Mouse (Mus musculus) erythroblast, embryonic 14.5 days (primary cell): ENCODE results near the gene Clcnkb. TPM values are rescaled to one million over a fixed set of nuclear protein-coding genes. Genes with fewer than 3 reads are reported as not detected.

Experiments used
- H3K27me3 ChIP-seq: 2 replicates; pipeline ENCODE4 v1.6.1; 2012; ENCODE audit warnings: inconsistent platforms; ENCODE audit not compliant: control insufficient read depth
- H3K36me3 ChIP-seq: 2 replicates; pipeline ENCODE4 v1.6.1; 2012; ENCODE audit warnings: mild to moderate bottlenecking, inconsistent platforms; ENCODE audit not compliant: control insufficient read depth
- H3K4me1 ChIP-seq: 2 replicates; pipeline ENCODE4 v1.6.1; 2012; ENCODE audit warnings: inconsistent platforms; ENCODE audit not compliant: control insufficient read depth
- H3K4me3 ChIP-seq: replicated peaks from 2 replicates; pipeline ENCODE3; 2012; ENCODE audit warnings: moderate library complexity, mild to moderate bottlenecking, inconsistent platforms
- H3K9me3 ChIP-seq: 2 replicates; pipeline ENCODE4 v1.6.1; 2012; ENCODE audit warnings: low read length, inconsistent platforms, mixed read lengths; ENCODE audit not compliant: control insufficient read depth
- GATA1 ChIP-seq: IDR thresholded peaks from 2 replicates; pipeline ENCODE4 v1.6.1; 2012; ENCODE audit warnings: low read length, inconsistent platforms, mixed read lengths
- TAL1 ChIP-seq: IDR thresholded peaks from 3 replicates; pipeline ENCODE4 v1.6.1; 2012; ENCODE audit warnings: low read length, inconsistent platforms, mixed read lengths
- polyA plus RNA-seq: library from polyadenylated mRNA; stranded (reverse); fragments of >175 nt; gene quantifications from 2 replicates; pipeline ENCODE4 v1.2.3, GENCODE M21; 2012

Clcnkb gene
- polyA plus RNA-seq, 1 experiment: not detected

- Histone ChIP-seq H3K9me3 (no peaks in the 10 kb centered on the region), H3K27me3 (no peaks in the 10 kb centered on the region), H3K4me3 (no peak within 1 kb of the TSS), H3K4me1 (no peaks in the 10 kb centered on the region), H3K36me3 (no peaks in the 10 kb centered on the region)
- TF ChIP-seq TAL1: no peak
- no peak for TF ChIP-seq GATA1
Measured at GRCm38 (mm10) chr4:141398545-141398944, 17.3 kb downstream of the Clcnkb start, which contains the start of gene Clcnka. Clcnka (minus strand) TSS chr4:141398724.

GRCm38 (mm10) chr4:141397861-141398260, 18.0 kb downstream of the Clcnkb start:
- H3K36me3 ChIP-seq: no peaks in the 10 kb centered on the region
- no peak for TF ChIP-seq TAL1
- TF ChIP-seq GATA1: no peak
- no peak overlapping the region for H3K4me3 ChIP-seq
- no peaks in the 10 kb centered on the region for H3K4me1 ChIP-seq
- H3K27me3 ChIP-seq: no peaks in the 10 kb centered on the region
- no peaks in the 10 kb centered on the region for H3K9me3 ChIP-seq

GRCm38 (mm10) chr4:141394751-141395150, 21.1 kb downstream of the Clcnkb start:
- TF ChIP-seq GATA1 (no peak), TAL1 (no peak)
- H3K36me3 ChIP-seq: no peaks in the 10 kb centered on the region
- no peaks in the 10 kb centered on the region for H3K9me3 ChIP-seq
- no peaks in the 10 kb centered on the region for H3K27me3 ChIP-seq
- H3K4me1 ChIP-seq: no peaks in the 10 kb centered on the region
- no peak overlapping the region for H3K4me3 ChIP-seq

- H3K36me3 ChIP-seq: no peaks in the 10 kb centered on the region
- no peaks in the 10 kb centered on the region for H3K4me1 ChIP-seq
- no peaks in the 10 kb centered on the region for H3K27me3 ChIP-seq
- H3K9me3 ChIP-seq: no peaks in the 10 kb centered on the region
- TF ChIP-seq TAL1 (no peak), GATA1 (no peak)
- no peak overlapping the region for H3K4me3 ChIP-seq
Measured at GRCm38 (mm10) chr4:141391293-141391692, 24.5 kb downstream of the Clcnkb start.

- H3K4me3 ChIP-seq: no peak overlapping the region
- H3K9me3 ChIP-seq: no peaks in the 10 kb centered on the region
- no peaks in the 10 kb centered on the region for H3K36me3 ChIP-seq
- H3K27me3 ChIP-seq: peaks cover 3% of the 10 kb centered on the region
- TF ChIP-seq GATA1 (no peak), TAL1 (no peak)
- no peaks in the 10 kb centered on the region for H3K4me1 ChIP-seq
Measured at GRCm38 (mm10) chr4:141389366-141390150, 26.3 kb downstream of the Clcnkb start.

- no peak overlapping the region for H3K4me3 ChIP-seq
- H3K9me3 ChIP-seq: no peaks in the 10 kb centered on the region
- no peaks in the 10 kb centered on the region for H3K4me1 ChIP-seq
- no peak for TF ChIP-seq TAL1
- no peaks in the 10 kb centered on the region for H3K36me3 ChIP-seq
- H3K27me3 ChIP-seq: peaks cover 20% of the 10 kb centered on the region
Measured at GRCm38 (mm10) chr4:141387933-141388332, 27.9 kb downstream of the Clcnkb start.

GRCm38 (mm10) chr4:141387093-141387784, 28.6 kb downstream of the Clcnkb start:
- H3K27me3 ChIP-seq: peaks cover 25% of the 10 kb centered on the region
- no peak for TF ChIP-seq TAL1
- TF ChIP-seq GATA1: no peak

GRCm38 (mm10) chr4:141386150-141386549, 29.7 kb downstream of the Clcnkb start:
- Histone ChIP-seq H3K27me3 (peaks cover 33% of the 10 kb centered on the region), H3K4me3 (no peak overlapping the region), H3K36me3 (no peaks in the 10 kb centered on the region), H3K9me3 (no peaks in the 10 kb centered on the region), H3K4me1 (no peaks in the 10 kb centered on the region)
- TF ChIP-seq GATA1: no peak
- no peak for TF ChIP-seq TAL1

More at GRCm38 (mm10) chr4:141387093-141387784, 28.6 kb downstream of the Clcnkb start:
- Histone ChIP-seq H3K9me3 (no peaks in the 10 kb centered on the region), H3K4me1 (no peaks in the 10 kb centered on the region), H3K36me3 (no peaks in the 10 kb centered on the region), H3K4me3 (no peak overlapping the region)

GRCm38 (mm10) chr4:141385275-141385674, 30.5 kb downstream of the Clcnkb start:
- no peak for TF ChIP-seq TAL1
- TF ChIP-seq GATA1: no peak
- Histone ChIP-seq H3K4me1 (no peaks in the 10 kb centered on the region), H3K9me3 (no peaks in the 10 kb centered on the region), H3K4me3 (no peak overlapping the region), H3K36me3 (no peaks in the 10 kb centered on the region), H3K27me3 (peaks cover 34% of the 10 kb centered on the region)
